Mouse (Mus musculus): ENCODE results near the gene Gm20388.
"Not testable (repeated sequence)": the region's sequence is repeated elsewhere in the genome, so short reads cannot be mapped to it uniquely, and the experiment has no call there.

Gene Gm20388

DNA sequence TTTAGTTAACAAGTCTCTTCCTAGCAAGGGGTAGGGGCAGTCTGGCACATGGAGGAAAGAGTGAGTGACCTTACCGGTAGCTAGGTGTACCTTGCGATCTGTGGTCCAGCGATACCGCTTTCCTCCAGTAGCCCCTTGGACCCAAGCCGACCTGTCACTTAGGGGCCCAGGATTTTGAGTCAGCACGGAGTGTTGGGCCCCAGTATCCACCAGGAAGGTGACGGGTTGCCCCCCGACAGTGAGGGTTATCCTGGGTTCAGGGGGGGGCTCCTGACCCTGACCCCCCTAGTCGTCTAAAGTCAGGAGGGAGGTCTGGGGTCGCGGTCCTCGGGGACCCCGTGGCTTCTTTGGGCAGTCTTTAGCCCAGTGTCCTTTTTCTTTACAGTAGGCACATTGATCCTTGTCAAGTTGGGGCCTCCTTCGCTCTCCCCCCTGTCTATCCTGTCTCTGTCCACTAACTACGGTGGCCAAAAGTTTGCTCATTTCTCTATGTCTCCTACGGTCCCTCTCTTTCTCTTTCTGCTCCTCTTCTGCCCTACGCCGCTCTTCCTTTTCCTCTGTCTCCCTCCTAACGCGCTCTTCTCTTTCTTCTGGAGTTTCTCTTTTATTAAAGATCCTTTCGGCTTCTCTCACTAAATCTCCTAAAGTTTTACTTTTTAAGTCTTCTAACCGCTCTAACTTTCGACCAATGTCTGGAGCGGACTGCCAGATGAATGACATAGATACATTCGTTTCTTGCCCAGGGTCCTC is 3521.2 kb downstream of the Gm20388 start:
- no peak for DNase-seq (ENCODE audit: low spot score in 2 of 2)

DNA sequence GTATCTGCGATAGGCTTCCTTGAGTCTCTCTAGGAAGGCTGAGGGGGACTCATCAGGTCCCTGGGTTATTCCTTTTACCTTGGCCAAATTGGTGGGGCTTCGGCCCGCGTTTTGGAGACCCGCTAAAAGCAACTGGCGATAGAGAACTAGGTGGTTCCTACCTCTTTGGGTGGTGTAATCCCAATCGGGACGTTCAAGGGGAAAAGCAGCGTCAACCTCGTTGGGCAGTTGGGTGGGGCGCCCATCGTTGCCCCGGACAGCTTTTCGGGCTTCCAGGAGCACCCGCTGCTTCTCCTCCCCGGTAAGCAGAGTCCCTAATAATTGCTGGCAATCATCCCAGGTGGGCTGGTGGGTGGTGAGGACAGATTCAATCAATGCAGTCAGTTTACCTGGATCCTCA is 3521.7 kb downstream of the Gm20388 start:
- DNase-seq (ENCODE audit: low spot score in 2 of 2), result no peak

- DNase-seq (ENCODE audit: low spot score in 2 of 2), result not testable (repeated sequence)
These were observed 3522.8 kb downstream of the Gm20388 start for GRCm38 (mm10) chr8:123433241-123433974.

DNA sequence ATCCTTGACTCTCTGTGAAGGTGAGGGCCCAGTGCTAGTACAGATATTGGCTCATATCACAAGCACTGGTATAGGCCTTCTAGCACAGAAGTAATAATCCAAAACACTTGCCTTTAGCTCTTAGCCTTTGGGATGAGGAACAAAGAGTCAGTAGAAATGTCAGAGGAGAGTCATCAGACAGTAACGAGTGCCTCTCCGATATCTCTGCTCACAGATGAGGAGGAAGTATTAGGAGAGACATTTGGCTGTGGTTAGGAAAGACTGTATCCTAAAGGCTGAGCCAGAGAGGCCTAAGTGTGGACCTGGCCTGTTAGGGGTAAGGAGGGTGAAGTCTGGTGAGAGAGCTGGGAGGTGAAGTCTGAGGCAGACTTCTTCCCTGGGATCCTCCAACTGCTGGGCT is 3531.1 kb downstream of the Gm20388 start:
- DNase-seq (ENCODE audit: low spot score in 2 of 2), result no peak

DNA sequence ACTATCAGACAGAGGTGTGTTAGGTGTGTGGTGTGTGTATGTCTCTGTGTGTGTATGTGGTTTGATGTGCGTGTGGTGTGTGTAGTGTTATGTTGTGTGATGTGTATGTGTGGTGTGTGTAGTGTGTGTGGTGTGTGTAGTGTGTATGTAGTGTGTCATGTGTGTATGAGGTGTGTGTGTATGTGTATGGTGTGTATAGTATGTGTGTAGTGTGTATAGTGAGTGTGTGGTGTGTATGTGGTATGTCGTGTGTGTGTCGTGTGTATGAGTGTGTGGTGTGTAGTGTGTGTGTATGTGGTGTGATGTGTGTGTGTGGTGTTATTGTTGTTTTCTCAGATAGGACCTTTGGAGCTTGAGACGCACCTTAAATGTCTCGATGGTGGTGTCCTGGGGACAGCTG is 3531.7 kb downstream of the Gm20388 start:
- no peak for DNase-seq (ENCODE audit: low spot score in 2 of 2)

DNA sequence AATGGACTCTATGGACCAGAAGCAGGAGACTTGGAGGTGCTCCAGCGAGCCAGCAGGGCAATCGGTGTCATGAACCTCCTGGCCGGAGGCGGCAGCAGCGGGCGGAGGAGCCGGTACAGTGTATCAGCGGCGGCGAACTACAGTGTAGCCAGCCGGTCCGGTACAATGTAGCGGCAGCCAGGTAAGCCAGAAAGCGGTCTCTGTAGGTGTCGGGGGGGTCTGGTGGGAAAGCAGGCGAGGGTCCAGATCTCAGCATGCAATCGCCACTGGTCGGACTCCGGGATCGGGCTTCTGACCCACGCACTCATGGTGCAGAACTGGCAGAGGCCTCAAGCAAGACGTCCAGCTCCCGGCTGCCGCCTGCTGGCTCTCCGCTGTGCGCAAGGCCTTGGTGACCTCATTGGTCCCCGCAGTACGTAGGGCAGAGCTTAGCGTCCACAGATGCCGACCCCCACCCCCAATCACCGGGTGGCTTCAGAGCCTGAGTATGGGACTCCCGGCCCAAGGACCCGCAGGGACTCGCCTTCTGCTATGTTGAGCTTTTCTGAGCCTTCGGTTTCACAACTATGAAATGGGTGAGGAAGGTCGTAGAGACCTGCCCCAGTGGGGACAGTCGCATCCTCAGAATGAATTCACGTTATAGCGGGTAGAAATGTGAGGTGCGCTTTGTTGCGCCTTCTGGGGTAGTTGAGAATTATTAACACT is 3532.4 kb downstream of the Gm20388 start:
- DNase-seq (ENCODE audit: low spot score in 2 of 2), result peak; percentile 79 to 95

DNA sequence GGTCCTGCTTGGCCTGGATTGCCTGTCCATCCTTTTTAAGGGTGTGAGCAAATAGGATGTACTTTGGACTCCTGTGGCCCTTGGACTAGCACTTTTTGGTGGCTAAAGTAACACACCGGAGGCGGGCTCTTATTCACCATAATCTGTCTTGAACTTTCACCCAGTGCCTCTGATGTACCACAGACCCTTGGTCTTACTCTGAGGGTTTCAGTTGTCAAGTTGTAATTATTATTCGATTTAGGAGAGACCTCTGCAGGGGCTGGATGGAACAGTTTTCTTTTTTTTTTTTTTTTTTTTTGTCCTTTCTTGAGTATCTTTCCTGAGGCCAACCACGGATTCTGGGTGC is 3532.9 kb downstream of the Gm20388 start:
- no peak for DNase-seq (ENCODE audit: low spot score in 2 of 2)

DNA sequence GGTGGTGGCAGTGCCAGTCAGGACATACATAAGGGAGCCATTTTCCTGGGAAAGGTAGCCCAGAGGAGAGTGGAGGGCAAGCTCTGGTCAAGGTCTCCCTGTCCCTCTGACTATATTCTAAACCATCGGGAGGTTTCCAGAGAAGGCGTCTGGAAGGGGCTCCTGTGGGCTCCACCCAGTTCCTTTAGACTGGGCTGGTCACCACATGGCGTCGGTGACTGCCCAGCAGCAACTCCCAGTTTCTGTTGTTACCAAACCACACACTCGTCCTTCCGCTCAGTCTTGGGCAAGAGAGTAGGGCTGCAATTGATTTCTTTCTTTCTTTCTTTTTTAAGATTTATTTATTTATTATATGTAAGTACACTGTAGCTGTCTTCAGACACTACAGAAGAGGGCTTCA is 3533.5 kb downstream of the Gm20388 start:
- no peak for DNase-seq (ENCODE audit: low spot score in 2 of 2)

- DNase-seq (ENCODE audit: low spot score in 2 of 2), result no peak
These were observed 3535.3 kb downstream of the Gm20388 start for GRCm38 (mm10) chr8:123445981-123446380.

- DNase-seq (ENCODE audit: low spot score in 2 of 2), result no peak
These were observed 3536.2 kb downstream of the Gm20388 start for GRCm38 (mm10) chr8:123446799-123447198.

- DNase-seq (ENCODE audit: low spot score in 2 of 2), result no peak
These were observed 3540.1 kb downstream of the Gm20388 start for GRCm38 (mm10) chr8:123450783-123451182.

- DNase-seq (ENCODE audit: low spot score in 2 of 2), result not testable (repeated sequence)
These were observed 3541.1 kb downstream of the Gm20388 start for GRCm38 (mm10) chr8:123451747-123452146.

- no peak for DNase-seq (ENCODE audit: low spot score in 2 of 2)
These were observed 3541.5 kb downstream of the Gm20388 start for GRCm38 (mm10) chr8:123452149-123452548.

GRCm38 (mm10) chr8:123453291-123453690 is 3542.7 kb downstream of the Gm20388 start:
- DNase-seq (ENCODE audit: low spot score in 2 of 2), result no peak

DNA sequence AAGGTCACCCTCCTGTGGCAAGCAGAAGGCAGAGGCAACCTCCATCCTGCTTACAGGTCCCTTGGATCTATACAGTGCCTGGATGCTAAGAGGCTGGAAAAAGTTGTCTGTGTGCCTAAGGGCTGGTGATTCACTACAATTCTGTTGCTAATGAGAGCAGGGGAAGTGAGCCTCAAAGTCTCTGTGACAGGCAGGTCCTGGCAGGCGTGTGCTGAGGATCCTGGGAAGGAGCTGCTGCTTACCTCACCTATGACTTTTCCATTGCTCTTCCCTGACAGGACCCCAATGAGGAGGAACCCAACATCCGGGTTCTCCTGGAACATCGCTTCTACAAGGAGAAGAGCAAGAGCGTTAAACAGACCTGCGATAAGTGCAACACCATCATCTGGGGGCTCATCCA is 3543.3 kb downstream of the Gm20388 start:
- no peak for DNase-seq (ENCODE audit: low spot score in 2 of 2)

DNA sequence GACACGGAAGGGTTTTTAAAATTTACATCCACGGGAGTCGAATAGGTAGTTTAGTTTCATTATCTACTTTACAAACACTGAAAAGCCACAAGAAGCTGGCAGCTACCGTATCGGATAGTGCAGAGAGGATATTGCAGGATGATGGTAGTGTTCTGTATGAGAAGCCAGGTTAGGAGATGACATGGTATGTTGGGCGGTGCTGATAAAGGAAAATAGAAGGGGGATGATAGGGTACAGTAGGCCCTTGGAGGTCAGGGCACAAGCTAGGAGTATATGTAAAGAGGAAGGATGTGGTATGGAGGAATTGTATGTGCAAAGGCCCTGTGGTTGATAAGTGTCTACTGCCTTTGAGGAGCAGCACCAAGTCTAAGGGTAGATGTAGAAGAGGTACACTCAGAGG is 3543.9 kb downstream of the Gm20388 start:
- no peak for DNase-seq (ENCODE audit: low spot score in 2 of 2)

GRCm38 (mm10) chr8:123463651-123464050 is 3553.0 kb downstream of the Gm20388 start:
- no peak for DNase-seq (ENCODE audit: low spot score in 2 of 2)

GRCm38 (mm10) chr8:123467476-123467875 is 3556.8 kb downstream of the Gm20388 start:
- no peak for DNase-seq (ENCODE audit: low spot score in 2 of 2)

GRCm38 (mm10) chr8:123472991-123473390 is 3562.3 kb downstream of the Gm20388 start:
- not testable (repeated sequence) for DNase-seq (ENCODE audit: low spot score in 2 of 2)

DNA sequence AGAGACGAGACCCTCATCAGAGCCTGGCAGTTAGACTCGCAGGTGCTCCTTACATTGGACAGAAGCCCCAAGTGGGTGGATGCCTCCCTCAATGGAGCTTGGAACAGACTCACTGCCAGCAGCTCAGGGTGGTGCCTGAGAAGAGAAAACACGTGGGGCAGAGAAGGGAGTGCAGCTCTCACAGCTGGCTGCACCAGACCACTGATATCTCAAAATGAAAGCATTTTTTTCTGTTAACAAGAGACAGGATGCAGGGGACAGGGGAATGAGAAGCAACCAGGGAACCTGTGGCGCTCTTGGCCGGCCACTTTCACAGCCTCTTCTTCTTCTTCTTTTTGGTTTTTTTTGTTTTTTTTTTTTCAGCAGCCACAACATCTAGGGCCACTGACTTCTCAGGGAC is 3563.9 kb downstream of the Gm20388 start:
- DNase-seq (ENCODE audit: low spot score in 2 of 2), result not testable (repeated sequence)

GRCm38 (mm10) chr8:123476911-123477736 is 3566.5 kb downstream of the Gm20388 start:
- DNase-seq (ENCODE audit: low spot score in 2 of 2), result peak in 1 of 2 experiments; percentile 38

Measured in left cerebral cortex, adult 9 months (tissue).